Mouse (Mus musculus): Measurements from ENCODE around the gene Mdh2. TPM values are rescaled to one million over a fixed set of nuclear protein-coding genes. Genes with fewer than 3 reads are reported as not detected.

Gene Mdh2
- polyA plus RNA-seq, 1 experiment from 2014 or later = 701 TPM

DNA sequence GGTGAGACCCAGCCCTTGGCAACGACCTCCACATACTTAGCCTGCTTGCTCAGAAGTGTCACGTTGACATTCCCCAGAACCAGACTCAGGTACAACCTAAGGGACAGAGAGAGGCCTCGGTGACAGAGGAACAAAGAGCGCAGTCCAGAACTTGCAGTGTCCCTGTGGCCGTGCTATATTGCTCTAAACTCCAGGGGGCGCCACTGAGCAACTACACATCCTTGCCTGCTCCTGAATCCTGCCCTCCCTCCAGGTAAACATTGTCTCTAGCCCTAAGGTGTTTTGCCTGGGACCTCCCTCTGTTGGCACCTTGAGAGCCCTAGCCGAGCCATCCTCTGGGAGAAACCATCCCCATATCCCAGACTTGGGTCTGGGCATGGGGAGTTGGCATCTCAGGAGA lies 41.1 kb upstream of the Mdh2 start:
- WGBS = 84% methylated on average over 7 of the region's 7 CpGs
- no peak for ATAC-seq
- Histone ChIP-seq H3K9ac (ENCODE audit: low read depth, low read length) (no peak overlapping the region), H3K4me3 (ENCODE audit: low read length) (no peak overlapping the region), H3K4me2 (ENCODE audit: low read length) (no peak overlapping the region), H3K36me3 (ENCODE audit: control insufficient read depth, insufficient read depth, low read length) (peaks cover 42% of the 10 kb centered on the region), H3K9me3 (ENCODE audit: control insufficient read depth, low read length) (no peaks in the 10 kb centered on the region), H3K4me1 (ENCODE audit: control insufficient read depth, insufficient read depth, low read depth, low read length) (no peaks in the 10 kb centered on the region), H3K27me3 (replicated peaks; ENCODE audit: control insufficient read depth, insufficient read depth, low read length) (no peaks in the 10 kb centered on the region), H3K27ac (ENCODE audit: low read depth, low read length) (no peak overlapping the region)

DNA sequence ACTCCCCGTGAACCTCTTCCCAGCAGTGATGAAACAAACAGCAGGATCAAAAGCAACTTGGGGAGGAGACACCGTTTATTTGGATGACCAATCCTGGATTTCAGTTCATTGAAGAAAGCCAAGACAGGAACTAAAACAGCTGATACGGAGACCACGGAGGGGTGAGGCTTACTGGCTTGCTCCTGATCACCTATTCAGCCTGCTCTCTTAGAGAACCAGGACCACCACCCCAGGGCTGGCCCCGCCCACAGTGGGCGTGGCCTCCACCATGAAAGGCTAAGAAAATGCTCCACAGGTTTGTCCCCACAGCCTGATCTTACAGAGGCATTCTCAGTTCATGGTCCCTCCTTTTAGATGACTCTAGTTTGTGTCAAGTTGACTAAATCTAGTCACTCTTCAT lies 40.0 kb upstream of the Mdh2 start:
- Histone ChIP-seq H3K27ac (ENCODE audit: low read depth, low read length) (no peak overlapping the region), H3K36me3 (ENCODE audit: control insufficient read depth, insufficient read depth, low read length) (peaks cover 36% of the 10 kb centered on the region), H3K9ac (ENCODE audit: low read depth, low read length) (no peak overlapping the region), H3K4me1 (ENCODE audit: control insufficient read depth, insufficient read depth, low read depth, low read length) (peaks cover 8% of the 10 kb centered on the region), H3K9me3 (ENCODE audit: control insufficient read depth, low read length) (no peaks in the 10 kb centered on the region), H3K4me3 (ENCODE audit: low read length) (no peak overlapping the region), H3K4me2 (ENCODE audit: low read length) (no peak overlapping the region), H3K27me3 (replicated peaks; ENCODE audit: control insufficient read depth, insufficient read depth, low read length) (no peaks in the 10 kb centered on the region)
- WGBS = 24% methylated on average over 6 of the region's 6 CpGs
- no peak for ATAC-seq

DNA sequence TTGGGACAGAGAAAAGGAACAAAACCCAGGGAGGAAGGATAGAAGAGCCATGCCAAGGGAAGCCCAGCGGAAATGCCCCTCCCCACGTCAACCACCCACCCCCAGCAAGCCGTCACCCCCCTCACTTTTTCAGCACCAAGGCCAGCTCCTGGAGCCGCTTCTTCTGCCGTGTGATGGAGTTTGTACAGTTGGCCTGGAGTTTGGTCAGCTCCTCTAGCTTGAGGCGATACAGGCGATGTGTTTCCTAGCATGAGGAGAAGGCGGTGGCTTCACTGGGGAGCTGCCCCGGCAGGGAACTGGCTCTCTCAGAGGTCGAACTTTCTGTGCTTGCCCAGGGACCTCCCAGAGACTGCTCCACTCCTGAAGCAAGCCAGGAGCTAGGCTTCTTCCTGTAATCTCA lies 36.1 kb upstream of the Mdh2 start:
- 66% methylated on average over 10 of the region's 10 CpGs for WGBS
- Histone ChIP-seq H3K27ac (ENCODE audit: low read depth, low read length) (no peak overlapping the region), H3K9ac (ENCODE audit: low read depth, low read length) (no peak overlapping the region)

DNA sequence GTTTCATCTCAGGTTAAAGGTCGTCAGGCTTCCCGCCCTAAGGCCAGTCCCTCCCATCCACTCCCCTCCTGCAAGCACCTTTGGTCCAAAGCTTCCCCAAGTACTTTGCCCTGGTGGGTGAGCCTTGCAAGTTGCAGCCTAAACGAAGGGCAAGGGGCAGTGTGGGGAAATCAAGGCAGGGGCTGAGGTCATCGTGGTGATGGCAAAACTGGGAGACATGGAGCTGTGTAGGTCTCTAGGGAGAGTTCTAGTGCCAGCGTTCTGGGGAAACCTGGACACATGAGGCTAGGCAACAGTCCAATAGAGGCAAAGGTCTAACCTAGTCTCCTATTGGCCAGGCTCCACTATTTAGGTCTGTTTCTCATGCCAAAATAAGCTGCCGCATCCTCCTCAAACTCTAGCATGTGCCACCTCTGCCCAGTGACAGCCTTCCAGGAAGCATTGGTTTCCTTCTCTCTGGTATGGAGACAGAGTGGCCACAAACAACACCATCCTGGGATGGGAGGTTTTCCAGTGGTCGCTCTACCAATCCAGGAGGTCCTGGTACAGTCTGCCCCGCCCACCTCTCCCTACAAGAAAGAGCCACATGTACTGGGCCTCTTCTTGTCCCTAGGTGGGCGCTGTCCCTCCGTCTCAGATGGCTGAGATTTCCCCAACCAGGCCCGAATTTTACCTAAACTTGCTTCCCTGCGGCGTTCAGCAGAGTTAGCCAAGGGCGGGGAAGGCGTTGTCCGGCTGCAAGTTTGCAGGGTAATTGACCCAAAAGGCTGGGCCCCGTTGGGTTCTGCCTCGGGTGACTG lies 35.1 kb upstream of the Mdh2 start:
- ATAC-seq = peak; percentile 57
- WGBS = 23% methylated on average over 18 of the region's 18 CpGs
- peak overlapping the region; percentile 98 for H3K4me3 ChIP-seq (ENCODE audit: low read length)
- H3K9me3 ChIP-seq (ENCODE audit: control insufficient read depth, low read length) = peaks cover 3% of the 10 kb centered on the region
- no peaks in the 10 kb centered on the region for H3K27me3 ChIP-seq (replicated peaks; ENCODE audit: control insufficient read depth, insufficient read depth, low read length)
- H3K9ac ChIP-seq (ENCODE audit: low read depth, low read length) = peak overlapping the region; percentile 86
- H3K4me1 ChIP-seq (ENCODE audit: control insufficient read depth, insufficient read depth, low read depth, low read length) = peaks cover 11% of the 10 kb centered on the region
- H3K27ac ChIP-seq (ENCODE audit: low read depth, low read length) = no peak overlapping the region; the same call in 1 of the 2 replicates
- H3K36me3 ChIP-seq (ENCODE audit: control insufficient read depth, insufficient read depth, low read length) = no peaks in the 10 kb centered on the region
- peak overlapping the region; percentile 84 for H3K4me2 ChIP-seq (ENCODE audit: low read length)

More for the DNA sequence above, 36.1 kb upstream of the Mdh2 start:
- H3K9me3 ChIP-seq (ENCODE audit: control insufficient read depth, low read length) = no peaks in the 10 kb centered on the region
- no peak for ATAC-seq
- H3K4me1 ChIP-seq (ENCODE audit: control insufficient read depth, insufficient read depth, low read depth, low read length) = peaks cover 11% of the 10 kb centered on the region
- no peak overlapping the region for H3K4me2 ChIP-seq (ENCODE audit: low read length)
- no peaks in the 10 kb centered on the region for H3K27me3 ChIP-seq (replicated peaks; ENCODE audit: control insufficient read depth, insufficient read depth, low read length)
- H3K4me3 ChIP-seq (ENCODE audit: low read length) = no peak overlapping the region
- H3K36me3 ChIP-seq (ENCODE audit: control insufficient read depth, insufficient read depth, low read length) = peaks cover 2% of the 10 kb centered on the region; the same call in 1 of the 2 replicates

DNA sequence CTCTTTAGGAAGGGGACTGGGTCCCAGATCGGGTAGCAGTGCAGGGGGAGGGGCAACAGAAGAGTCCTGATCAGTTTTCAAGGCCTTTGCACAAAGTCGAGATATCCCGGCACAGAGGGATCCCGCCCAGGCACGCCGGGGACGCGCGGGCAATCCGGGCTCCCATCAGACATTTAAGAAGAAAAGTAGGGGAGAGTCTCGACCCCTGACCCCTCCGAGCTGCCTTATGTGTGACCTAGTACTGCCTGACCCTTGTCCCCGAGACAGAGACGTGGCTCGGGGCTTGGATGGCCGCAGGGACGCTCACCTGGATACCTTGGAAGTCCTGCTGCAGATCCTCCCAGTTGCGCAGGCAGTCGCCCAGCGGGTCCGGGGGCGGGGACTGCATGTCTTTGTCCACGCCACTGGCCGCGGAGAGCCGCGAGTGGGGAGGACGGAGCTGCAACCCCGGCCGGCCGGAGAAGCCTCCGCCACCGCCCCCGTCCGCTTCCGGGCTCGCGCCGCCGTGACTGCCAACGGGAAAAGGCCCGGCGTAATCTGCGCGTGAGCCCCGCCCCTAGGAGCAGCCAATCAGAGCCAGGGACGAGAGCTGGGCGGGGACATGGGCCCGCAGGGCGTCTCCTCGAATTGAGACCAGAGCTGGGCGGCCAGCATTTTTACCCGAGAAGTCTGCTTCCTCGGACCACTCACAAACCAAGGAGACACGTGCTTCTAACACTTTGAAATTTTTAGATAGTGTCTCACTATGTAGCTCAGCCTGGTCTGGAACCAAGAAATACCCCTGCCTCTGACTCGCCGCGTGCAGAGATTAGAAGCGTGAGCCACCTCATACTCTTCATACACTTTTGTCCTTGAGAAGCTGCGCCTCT lies 34.3 kb upstream of the Mdh2 start, which contains the start of gene Tmem120a:
Gene Tmem120a (minus strand): TSS at position 708 of the 869 bp plus-strand sequence.
- Histone ChIP-seq H3K36me3 (ENCODE audit: control insufficient read depth, insufficient read depth, low read length) (no peaks in the 10 kb centered on the region), H3K9ac (ENCODE audit: low read depth, low read length) (peak within 1 kb of the TSS; percentile 86), H3K4me1 (ENCODE audit: control insufficient read depth, insufficient read depth, low read depth, low read length) (peaks cover 11% of the 10 kb centered on the region), H3K27ac (ENCODE audit: low read depth, low read length) (peak within 1 kb of the TSS; percentile 72), H3K27me3 (replicated peaks; ENCODE audit: control insufficient read depth, insufficient read depth, low read length) (no peaks in the 10 kb centered on the region), H3K9me3 (ENCODE audit: control insufficient read depth, low read length) (peaks cover 3% of the 10 kb centered on the region), H3K4me2 (ENCODE audit: low read length) (peak within 1 kb of the TSS; percentile 84), H3K4me3 (ENCODE audit: low read length) (peak within 1 kb of the TSS; percentile 98)
- ATAC-seq = peak; percentile 96
- WGBS = under 1% methylated on average over 56 of the region's 60 CpGs

DNA sequence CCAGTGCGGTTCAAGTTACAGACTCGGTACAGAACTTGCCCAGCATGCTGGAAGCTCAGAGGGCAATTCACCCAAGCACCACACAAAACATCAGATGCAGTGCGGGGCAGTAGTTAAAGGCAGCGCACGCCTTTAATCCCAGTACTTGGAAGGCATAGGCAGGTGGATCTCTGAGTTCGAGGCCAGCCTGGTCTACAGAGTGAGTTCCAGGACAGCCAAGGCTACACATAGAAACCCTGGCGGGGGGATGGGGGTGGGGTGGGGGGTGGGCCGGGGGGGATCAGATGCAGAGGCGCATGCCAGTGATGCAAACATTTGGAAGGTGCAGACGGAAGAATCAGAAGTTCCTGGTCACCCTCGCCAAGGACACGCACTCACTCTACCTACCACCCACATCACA lies 33.5 kb upstream of the Mdh2 start:
- Histone ChIP-seq H3K27me3 (replicated peaks; ENCODE audit: control insufficient read depth, insufficient read depth, low read length) (no peaks in the 10 kb centered on the region), H3K4me3 (ENCODE audit: low read length) (peak overlapping the region; percentile 98), H3K4me1 (ENCODE audit: control insufficient read depth, insufficient read depth, low read depth, low read length) (peaks cover 11% of the 10 kb centered on the region), H3K9ac (ENCODE audit: low read depth, low read length) (peak overlapping the region; percentile 62), H3K36me3 (ENCODE audit: control insufficient read depth, insufficient read depth, low read length) (no peaks in the 10 kb centered on the region), H3K4me2 (ENCODE audit: low read length) (peak overlapping the region; percentile 84), H3K27ac (ENCODE audit: low read depth, low read length) (no peak overlapping the region), H3K9me3 (ENCODE audit: control insufficient read depth, low read length) (peaks cover 3% of the 10 kb centered on the region)
- 24% methylated on average over 12 of the region's 12 CpGs for WGBS
- no peak for ATAC-seq

DNA sequence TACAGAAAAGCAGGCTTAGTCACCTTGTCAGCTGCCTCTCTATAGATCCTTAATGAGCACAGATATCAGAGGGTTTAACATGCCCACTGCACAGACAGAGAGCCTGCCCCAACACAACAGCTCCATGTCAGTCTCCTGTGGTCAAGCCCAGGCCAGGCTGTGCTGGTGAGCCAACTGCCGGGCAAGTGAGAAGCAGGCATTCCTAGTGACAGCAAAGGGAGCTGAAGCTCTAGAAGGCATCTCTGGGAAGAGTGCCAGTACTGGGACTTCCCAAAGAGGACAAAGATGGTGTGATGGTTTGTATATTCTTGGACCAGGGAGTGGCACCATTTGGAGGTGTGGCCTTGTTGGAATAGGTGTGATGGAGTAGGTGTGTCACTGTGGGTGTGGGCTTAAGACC lies 27.2 kb upstream of the Mdh2 start:
- 56% methylated on average over 1 of the region's 1 CpGs for WGBS
- Histone ChIP-seq H3K9ac (ENCODE audit: low read depth, low read length) (no peak overlapping the region), H3K27me3 (replicated peaks; ENCODE audit: control insufficient read depth, insufficient read depth, low read length) (no peaks in the 10 kb centered on the region), H3K4me1 (ENCODE audit: control insufficient read depth, insufficient read depth, low read depth, low read length) (no peaks in the 10 kb centered on the region), H3K4me3 (ENCODE audit: low read length) (no peak overlapping the region), H3K4me2 (ENCODE audit: low read length) (no peak overlapping the region), H3K9me3 (ENCODE audit: control insufficient read depth, low read length) (peaks cover 3% of the 10 kb centered on the region), H3K27ac (ENCODE audit: low read depth, low read length) (no peak overlapping the region), H3K36me3 (ENCODE audit: control insufficient read depth, insufficient read depth, low read length) (no peaks in the 10 kb centered on the region)
- no peak for ATAC-seq

DNA sequence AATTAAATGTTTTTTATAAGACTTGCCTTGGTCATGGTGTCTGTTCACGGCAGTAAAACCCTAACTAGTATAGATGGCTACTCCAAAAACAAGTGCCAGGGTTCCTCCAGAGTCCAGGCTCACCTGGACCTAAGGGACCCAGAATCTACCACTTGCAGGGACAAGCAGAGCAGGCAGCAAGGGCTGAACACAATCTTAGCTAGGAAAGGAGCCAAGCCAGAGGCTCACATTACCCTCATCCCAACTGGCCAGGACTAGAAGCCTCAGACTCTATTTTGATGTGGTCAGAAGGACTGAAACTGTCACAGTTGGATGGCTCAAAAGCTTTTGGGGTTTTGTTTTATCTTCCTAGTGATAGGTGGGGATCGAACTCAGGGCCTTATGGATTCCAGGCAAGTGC lies 26.7 kb upstream of the Mdh2 start:
- WGBS = 83% methylated on average over 2 of the region's 2 CpGs
- H3K4me3 ChIP-seq (ENCODE audit: low read length) = no peak overlapping the region
- ATAC-seq = no peak

DNA sequence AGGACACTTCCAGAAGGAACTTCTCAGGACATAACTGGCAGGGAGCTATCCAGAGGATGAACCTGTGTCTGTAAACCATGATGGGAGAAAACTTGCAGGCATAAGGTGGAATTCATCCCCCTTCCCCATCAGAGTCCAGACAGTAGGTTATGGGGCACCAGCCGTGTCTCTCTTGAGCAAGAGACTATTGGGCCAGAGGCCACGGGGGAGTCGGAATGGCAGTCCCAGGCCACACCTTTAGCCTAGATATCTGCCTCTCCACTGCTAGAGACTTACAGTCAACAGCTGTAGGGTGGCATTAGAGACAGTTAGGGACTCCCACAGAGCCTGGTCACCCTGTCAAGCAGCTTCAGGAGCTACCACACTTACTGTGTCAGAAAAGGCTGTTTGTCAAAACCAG lies 16.4 kb upstream of the Mdh2 start:
- WGBS = 86% methylated on average over 3 of the region's 3 CpGs
- Histone ChIP-seq H3K4me3 (ENCODE audit: low read length) (no peak overlapping the region), H3K4me2 (ENCODE audit: low read length) (no peak overlapping the region)

More for the DNA sequence above, 26.7 kb upstream of the Mdh2 start:
- Histone ChIP-seq H3K9ac (ENCODE audit: low read depth, low read length) (no peak overlapping the region), H3K4me2 (ENCODE audit: low read length) (no peak overlapping the region), H3K4me1 (ENCODE audit: control insufficient read depth, insufficient read depth, low read depth, low read length) (no peaks in the 10 kb centered on the region), H3K36me3 (ENCODE audit: control insufficient read depth, insufficient read depth, low read length) (no peaks in the 10 kb centered on the region), H3K27me3 (replicated peaks; ENCODE audit: control insufficient read depth, insufficient read depth, low read length) (no peaks in the 10 kb centered on the region), H3K27ac (ENCODE audit: low read depth, low read length) (no peak overlapping the region), H3K9me3 (ENCODE audit: control insufficient read depth, low read length) (peaks cover 3% of the 10 kb centered on the region)

More for the DNA sequence above, 16.4 kb upstream of the Mdh2 start:
- H3K9ac ChIP-seq (ENCODE audit: low read depth, low read length) = no peak overlapping the region
- no peak for ATAC-seq
- H3K9me3 ChIP-seq (ENCODE audit: control insufficient read depth, low read length) = no peaks in the 10 kb centered on the region
- no peaks in the 10 kb centered on the region for H3K36me3 ChIP-seq (ENCODE audit: control insufficient read depth, insufficient read depth, low read length)
- no peaks in the 10 kb centered on the region for H3K27me3 ChIP-seq (replicated peaks; ENCODE audit: control insufficient read depth, insufficient read depth, low read length)
- H3K4me1 ChIP-seq (ENCODE audit: control insufficient read depth, insufficient read depth, low read depth, low read length) = no peaks in the 10 kb centered on the region
- no peak overlapping the region for H3K27ac ChIP-seq (ENCODE audit: low read depth, low read length)
